Mouse (Mus musculus): Measurements from ENCODE around the gene Fam207a. TPM values are rescaled to one million over a fixed set of nuclear protein-coding genes. Genes with fewer than 3 reads are reported as not detected.
A peak's percentile ranks its signal among the peaks of the same experiment; 100 is the strongest.

Fam207a gene
- total RNA-seq, 2 experiments from 2014 or later = 11.7 to 12.0 TPM

DNA sequence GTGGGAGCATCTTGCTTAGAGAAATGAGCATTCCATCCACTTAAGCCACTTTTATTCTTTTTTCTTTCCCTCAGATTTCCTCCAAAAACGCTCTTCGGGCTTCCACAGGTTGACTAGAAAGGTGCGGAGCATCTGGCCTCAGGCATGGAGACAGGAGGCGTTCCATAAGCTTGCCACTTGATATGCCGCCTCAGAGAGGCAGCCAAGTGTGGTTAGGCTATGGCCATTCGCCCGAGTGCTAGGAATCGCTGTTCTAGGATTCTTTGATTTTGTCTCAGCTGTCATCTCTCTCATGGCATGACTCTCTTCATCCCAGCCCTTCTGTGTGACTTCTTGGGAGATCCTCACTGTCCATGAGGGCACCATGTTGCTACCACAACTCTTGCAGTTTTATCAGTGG lies 54.4 kb downstream of the Fam207a start:
- DNase-seq = no peak
- intact Hi-C loops (cut with DNase I) = no loop called here

DNA sequence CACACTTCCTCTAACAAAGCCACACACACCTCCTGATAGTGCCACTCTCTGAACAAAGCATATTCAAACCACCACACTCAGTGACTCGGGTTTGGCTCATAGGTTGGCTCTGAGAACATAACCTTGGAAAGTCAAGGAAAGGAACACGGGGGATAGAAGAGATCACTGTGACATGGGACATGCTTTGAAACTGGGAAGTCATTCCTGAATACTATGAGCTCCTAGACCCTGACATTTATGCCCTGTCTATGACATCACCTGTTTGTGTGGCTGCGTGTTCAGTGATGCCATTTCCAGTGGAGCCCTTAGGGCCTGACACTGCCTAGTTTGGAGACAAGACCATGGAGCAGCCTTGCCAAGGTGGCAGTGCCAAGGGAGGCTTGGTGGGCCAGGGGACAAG lies 57.9 kb downstream of the Fam207a start:
- no peak for DNase-seq
- intact Hi-C loops (cut with DNase I) = no loop called here

DNA sequence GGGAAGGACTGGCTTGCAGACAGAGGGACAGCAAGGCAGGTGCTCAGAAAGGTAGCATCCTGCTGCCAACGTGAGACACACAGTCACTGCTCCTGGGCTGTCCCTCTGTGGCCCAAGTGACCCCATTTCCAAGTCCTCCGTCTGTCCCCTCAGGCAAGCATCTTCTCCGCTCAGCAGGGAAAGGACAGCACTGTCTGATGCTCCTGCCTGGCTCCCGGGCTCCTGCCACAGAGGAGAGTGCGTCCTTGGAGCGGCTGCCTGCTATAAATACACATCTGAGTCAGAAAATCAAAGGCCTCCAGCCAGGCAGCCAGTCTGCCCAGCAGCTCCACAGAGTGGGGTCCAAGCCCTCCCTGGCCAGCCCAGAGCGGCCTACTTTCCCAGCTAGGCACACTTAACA lies 59.1 kb downstream of the Fam207a start:
- intact Hi-C loops (cut with DNase I) = no loop called here

DNA sequence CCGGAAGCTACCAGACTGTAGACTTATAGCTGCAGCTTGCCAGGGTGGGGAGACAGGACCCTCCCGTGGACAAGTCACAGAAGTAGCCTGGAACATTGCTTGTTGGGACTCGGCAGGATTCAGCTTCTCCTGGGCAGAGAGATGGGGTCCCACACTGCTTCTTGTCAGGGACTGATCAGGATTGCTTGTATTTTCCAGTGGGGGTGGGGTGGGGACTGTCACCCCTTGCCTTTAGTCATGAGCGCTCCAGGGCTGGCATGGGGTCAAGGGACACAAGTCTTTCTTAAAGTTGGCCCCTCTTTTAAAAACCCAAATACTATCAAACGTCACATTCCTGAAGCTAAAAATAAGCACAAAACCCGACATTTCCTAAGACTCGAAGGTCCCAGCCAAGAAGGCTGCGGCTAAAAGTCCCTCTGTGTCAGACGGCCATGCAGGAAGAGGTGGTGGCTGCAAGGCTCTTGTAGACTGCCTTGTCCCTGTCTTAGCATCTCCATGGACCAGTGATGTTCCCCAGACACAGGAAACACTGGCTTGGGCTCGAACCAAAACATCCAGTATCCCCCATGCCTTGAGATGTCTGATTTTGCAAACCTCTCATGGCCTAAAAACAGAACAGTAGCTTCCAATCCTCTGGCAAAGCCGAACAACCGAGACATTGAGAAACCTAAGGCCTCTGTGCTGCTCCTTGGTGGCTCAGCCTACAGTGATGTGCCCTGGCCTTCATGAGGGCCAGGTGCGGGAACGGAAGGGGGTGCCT lies 60.2 kb downstream of the Fam207a start:
- intact Hi-C loops (cut with DNase I) = no loop called here
- DNase-seq = peak; percentile 36 to 46

More for the DNA sequence above, 59.1 kb downstream of the Fam207a start:
- peak; percentile 75 to 82 for DNase-seq

- intact Hi-C loops (cut with DNase I) = no loop called here
- no peak for DNase-seq
Observed at GRCm38 (mm10) chr10:77454795-77455194, 60.8 kb downstream of the Fam207a start.

DNA sequence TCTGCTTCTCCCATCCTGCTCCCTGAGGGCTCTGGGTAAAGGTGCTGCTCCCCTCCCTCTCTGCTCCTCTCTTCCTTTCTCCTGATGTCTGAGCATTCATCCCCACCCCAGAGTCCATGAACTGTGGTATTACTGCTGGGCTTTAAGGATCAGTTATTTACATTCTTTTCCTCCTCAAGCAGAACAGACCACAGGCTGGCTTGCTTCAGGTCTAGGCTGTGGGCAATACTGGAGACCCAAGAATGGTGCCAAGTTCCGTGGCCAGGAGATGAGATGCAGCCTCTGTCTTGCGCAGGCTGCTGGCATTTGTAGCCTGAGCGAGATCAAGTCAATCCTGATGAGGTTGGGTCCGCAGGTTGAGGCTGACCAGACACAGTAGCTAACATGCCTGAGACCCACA lies 63.8 kb downstream of the Fam207a start:
- no peak for DNase-seq
- intact Hi-C loops (cut with DNase I) = no loop called here

GRCm38 (mm10) chr10:77450159-77450464 lies 65.5 kb downstream of the Fam207a start:
- intact Hi-C loops (cut with DNase I) = no loop called here
- DNase-seq = no peak

- peak; percentile 52 to 58 for DNase-seq
- intact Hi-C loops (cut with DNase I) = loop anchor here (2.0 kb wide), 1 partner anchor 31 kb away; the partner anchor contains the start of gene Adarb1
Observed at GRCm38 (mm10) chr10:77449315-77450158, 66.0 kb downstream of the Fam207a start.

- intact Hi-C loops (cut with DNase I) = loop anchor here (2.0 kb wide), 1 partner anchor 30 kb away; the partner anchor contains the start of gene Adarb1
- DNase-seq = peak; percentile 35 to 43
Observed at GRCm38 (mm10) chr10:77448698-77449247, 66.8 kb downstream of the Fam207a start.

GRCm38 (mm10) chr10:77448209-77448608 lies 67.4 kb downstream of the Fam207a start:
- intact Hi-C loops (cut with DNase I) = loop anchor here (2.0 kb wide), 1 partner anchor 29 kb away; the partner anchor contains the start of gene Adarb1
- DNase-seq = peak; percentile 31 to 41

- intact Hi-C loops (cut with DNase I) = loop anchor here (2.0 kb wide), 1 partner anchor 29 kb away; the partner anchor contains the start of gene Adarb1
Observed at GRCm38 (mm10) chr10:77447755-77448154, 67.8 kb downstream of the Fam207a start.

GRCm38 (mm10) chr10:77442250-77442649 lies 73.3 kb downstream of the Fam207a start:
- intact Hi-C loops (cut with DNase I) = no loop called here

More at GRCm38 (mm10) chr10:77447755-77448154, 67.8 kb downstream of the Fam207a start:
- peak; percentile 76 to 81 for DNase-seq

GRCm38 (mm10) chr10:77441812-77442211 lies 73.8 kb downstream of the Fam207a start:
- intact Hi-C loops (cut with DNase I) = no loop called here
- peak; percentile 68 to 74 for DNase-seq

More at GRCm38 (mm10) chr10:77442250-77442649, 73.3 kb downstream of the Fam207a start:
- DNase-seq = peak in 1 of 2 experiments; percentile 32

DNA sequence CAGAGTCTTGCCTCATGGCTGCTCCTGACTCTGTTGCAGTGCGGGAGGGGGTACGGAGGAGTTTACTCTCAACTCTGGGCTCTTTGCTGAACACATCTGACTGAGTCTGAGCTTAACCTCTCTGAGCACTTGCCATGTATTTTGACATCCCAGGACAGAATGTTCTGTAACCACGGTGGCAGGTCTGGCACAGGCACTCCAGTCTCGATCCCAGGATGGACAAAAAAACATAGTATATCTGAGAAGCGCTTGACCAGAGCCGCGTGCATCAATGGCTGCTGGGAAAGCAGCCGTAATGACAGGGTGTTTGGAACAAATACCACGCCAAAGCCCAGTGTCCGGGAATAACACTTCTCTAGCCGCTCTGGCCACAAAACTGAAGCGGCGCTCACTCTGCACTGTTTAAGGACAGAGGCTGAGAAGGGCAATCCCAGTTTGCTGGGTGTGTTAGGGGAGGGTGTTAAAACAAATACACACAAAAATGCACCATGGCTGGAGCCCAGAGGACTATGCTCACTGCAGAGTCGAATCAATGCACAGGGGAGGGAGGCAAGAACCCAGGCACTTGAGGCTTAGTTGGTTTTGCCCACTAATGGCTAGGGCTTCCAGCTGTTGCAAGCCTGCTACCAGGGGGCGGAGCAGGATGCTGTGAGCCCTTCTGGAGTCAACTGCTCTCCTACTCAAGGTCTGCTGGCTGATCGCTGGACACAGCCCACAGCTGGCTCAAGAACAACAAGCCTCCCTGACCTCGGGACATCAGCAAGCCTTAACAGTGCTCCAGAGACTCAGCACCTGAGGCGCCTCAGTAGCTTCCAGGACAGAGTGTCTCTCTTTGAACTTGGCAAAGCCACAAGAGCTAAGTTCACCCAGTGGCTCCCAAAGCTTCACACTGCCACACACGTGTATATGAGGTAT lies 74.5 kb downstream of the Fam207a start:
- peak; percentile 78 for DNase-seq
- intact Hi-C loops (cut with DNase I) = no loop called here

GRCm38 (mm10) chr10:77440286-77440685 lies 75.3 kb downstream of the Fam207a start:
- intact Hi-C loops (cut with DNase I) = no loop called here
- DNase-seq = peak; percentile 31 to 34

DNA sequence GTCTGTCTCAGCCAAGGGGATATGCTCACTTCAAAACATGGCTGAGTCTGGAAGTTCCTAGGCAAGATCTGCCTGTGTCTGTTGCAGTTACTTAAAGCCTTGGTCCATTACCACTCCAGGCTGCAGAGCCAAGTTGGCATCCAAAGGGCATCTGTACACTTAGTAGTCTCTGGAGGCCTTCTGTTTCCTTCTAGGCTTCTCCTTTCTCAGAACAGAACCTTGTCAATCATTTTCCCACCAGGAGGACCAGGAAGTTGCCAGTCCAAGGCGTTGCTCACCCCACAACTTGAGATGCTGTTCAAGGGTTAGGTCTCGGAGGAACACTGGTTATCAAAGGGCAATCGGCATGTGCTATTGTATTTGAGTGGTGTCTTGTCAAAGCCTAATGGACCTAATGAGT lies 76.6 kb downstream of the Fam207a start:
- intact Hi-C loops (cut with DNase I) = no loop called here
- DNase-seq = no peak

GRCm38 (mm10) chr10:77438021-77438420 lies 77.6 kb downstream of the Fam207a start:
- no peak for DNase-seq
- intact Hi-C loops (cut with DNase I) = no loop called here
